Mouse (Mus musculus): ENCODE measurements around the gene 4930568D16Rik. TPM values are rescaled to one million over a fixed set of nuclear protein-coding genes. Genes with fewer than 3 reads are reported as not detected.
A peak's percentile ranks its signal among the peaks of the same experiment; 100 is the strongest.

Gene 4930568D16Rik
- polyA plus RNA-seq (2015; fragmentation: Nextera tagmentation; extraction: Ambion mirVana): not detected in 2 replicates

GRCm38 (mm10) chr2:35367629-35368028 is at the start of gene 4930568D16Rik:
TSS of gene 4930568D16Rik (minus strand) at chr2:35367729.
- Histone ChIP-seq H3K9me3 (peaks cover 4% of the 10 kb centered on the region; the same call in 1 of the 2 replicates), H3K36me3 (no peaks in the 10 kb centered on the region), H3K4me1 (0 out of 2 replicates have a peak, but pooled peaks cover 5% of the 10 kb centered on the region), H3K27me3 (replicated peaks) (no peaks in the 10 kb centered on the region), H3K27ac (replicated peaks) (no peak within 1 kb of the TSS), H3K9ac (no peak within 1 kb of the TSS), H3K4me3 (no peak within 1 kb of the TSS), H3K4me2 (no peak within 1 kb of the TSS)
- no peak for ATAC-seq (ENCODE audit: extremely low read depth, insufficient number of reproducible peaks, low FRiP score, low TSS enrichment)
- 25% methylated on average over 2 of the region's 2 CpGs for WGBS

- H3K27ac ChIP-seq (replicated peaks): peak overlapping the region; percentile 9
- 50% methylated on average over 1 of the region's 1 CpGs for WGBS
- no peaks in the 10 kb centered on the region for H3K27me3 ChIP-seq (replicated peaks)
- H3K36me3 ChIP-seq: peaks cover 43% of the 10 kb centered on the region
- no peak overlapping the region for H3K4me2 ChIP-seq
- H3K4me1 ChIP-seq: peaks cover 24% of the 10 kb centered on the region
- H3K9me3 ChIP-seq: peaks cover 12% of the 10 kb centered on the region
- H3K4me3 ChIP-seq: no peak overlapping the region
- no peak overlapping the region for H3K9ac ChIP-seq
- no peak for ATAC-seq (ENCODE audit: extremely low read depth, insufficient number of reproducible peaks, low FRiP score, low TSS enrichment)
These were observed 49.7 kb upstream of the 4930568D16Rik start for GRCm38 (mm10) chr2:35417231-35417630.

- Histone ChIP-seq H3K4me1 (peaks cover 24% of the 10 kb centered on the region), H3K9ac (no peak overlapping the region), H3K4me3 (no peak overlapping the region), H3K9me3 (peaks cover 12% of the 10 kb centered on the region), H3K36me3 (peaks cover 35% of the 10 kb centered on the region), H3K27ac (replicated peaks) (peak overlapping the region; percentile 9; the same call in 1 of the 2 replicates), H3K4me2 (no peak overlapping the region), H3K27me3 (replicated peaks) (no peaks in the 10 kb centered on the region)
- 68% methylated on average over 6 of the region's 6 CpGs for WGBS
- ATAC-seq (ENCODE audit: extremely low read depth, insufficient number of reproducible peaks, low FRiP score, low TSS enrichment): no peak
These were observed 48.9 kb upstream of the 4930568D16Rik start for GRCm38 (mm10) chr2:35416473-35416872.

- WGBS: 91% methylated on average over 3 of the region's 3 CpGs
- Histone ChIP-seq H3K36me3 (peaks cover 28% of the 10 kb centered on the region), H3K9me3 (0 out of 2 replicates have a peak, but pooled peaks cover 3% of the 10 kb centered on the region), H3K4me1 (peaks cover 37% of the 10 kb centered on the region), H3K9ac (no peak overlapping the region), H3K27ac (replicated peaks) (no peak overlapping the region), H3K4me3 (no peak overlapping the region), H3K27me3 (replicated peaks) (no peaks in the 10 kb centered on the region), H3K4me2 (no peak overlapping the region)
- no peak for ATAC-seq (ENCODE audit: extremely low read depth, insufficient number of reproducible peaks, low FRiP score, low TSS enrichment)
These were observed 45.3 kb upstream of the 4930568D16Rik start for GRCm38 (mm10) chr2:35412810-35413209.

GRCm38 (mm10) chr2:35412246-35412645 is 44.7 kb upstream of the 4930568D16Rik start:
- peaks cover 33% of the 10 kb centered on the region for H3K4me1 ChIP-seq
- ATAC-seq (ENCODE audit: extremely low read depth, insufficient number of reproducible peaks, low FRiP score, low TSS enrichment): no peak
- no peak overlapping the region for H3K4me3 ChIP-seq
- H3K9me3 ChIP-seq: 0 out of 2 replicates have a peak, but pooled peaks cover 3% of the 10 kb centered on the region
- peaks cover 34% of the 10 kb centered on the region for H3K36me3 ChIP-seq
- H3K27ac ChIP-seq (replicated peaks): no peak overlapping the region
- WGBS: 74% methylated on average over 2 of the region's 2 CpGs
- no peaks in the 10 kb centered on the region for H3K27me3 ChIP-seq (replicated peaks)
- H3K9ac ChIP-seq: no peak overlapping the region
- no peak overlapping the region for H3K4me2 ChIP-seq

GRCm38 (mm10) chr2:35411640-35412190 is 44.2 kb upstream of the 4930568D16Rik start:
- Histone ChIP-seq H3K4me2 (no peak overlapping the region), H3K27me3 (replicated peaks) (no peaks in the 10 kb centered on the region), H3K4me3 (no peak overlapping the region), H3K9me3 (0 out of 2 replicates have a peak, but pooled peaks cover 3% of the 10 kb centered on the region), H3K9ac (no peak overlapping the region), H3K4me1 (peaks cover 29% of the 10 kb centered on the region), H3K36me3 (peaks cover 39% of the 10 kb centered on the region), H3K27ac (replicated peaks) (no peak overlapping the region)
- WGBS: 59% methylated on average over 10 of the region's 10 CpGs
- no peak for ATAC-seq (ENCODE audit: extremely low read depth, insufficient number of reproducible peaks, low FRiP score, low TSS enrichment)

GRCm38 (mm10) chr2:35409466-35409865 is 41.9 kb upstream of the 4930568D16Rik start:
- H3K36me3 ChIP-seq: peaks cover 58% of the 10 kb centered on the region

GRCm38 (mm10) chr2:35408409-35409110 is 41.0 kb upstream of the 4930568D16Rik start:
- ATAC-seq (ENCODE audit: extremely low read depth, insufficient number of reproducible peaks, low FRiP score, low TSS enrichment): no peak
- Histone ChIP-seq H3K27me3 (replicated peaks) (no peaks in the 10 kb centered on the region), H3K9ac (no peak overlapping the region), H3K4me2 (no peak overlapping the region), H3K9me3 (0 out of 2 replicates have a peak, but pooled peaks cover 3% of the 10 kb centered on the region), H3K27ac (replicated peaks) (peak overlapping the region; percentile 50), H3K4me1 (peaks cover 19% of the 10 kb centered on the region), H3K4me3 (no peak overlapping the region), H3K36me3 (peaks cover 63% of the 10 kb centered on the region)
- 48% methylated on average over 5 of the region's 5 CpGs for WGBS

More at GRCm38 (mm10) chr2:35409466-35409865, 41.9 kb upstream of the 4930568D16Rik start:
- no peak for ATAC-seq (ENCODE audit: extremely low read depth, insufficient number of reproducible peaks, low FRiP score, low TSS enrichment)
- 78% methylated on average over 6 of the region's 6 CpGs for WGBS
- H3K4me1 ChIP-seq: peaks cover 28% of the 10 kb centered on the region
- H3K4me2 ChIP-seq: no peak overlapping the region
- H3K27ac ChIP-seq (replicated peaks): peak overlapping the region; percentile 50; the same call in 1 of the 2 replicates
- H3K9me3 ChIP-seq: 0 out of 2 replicates have a peak, but pooled peaks cover 3% of the 10 kb centered on the region
- H3K4me3 ChIP-seq: no peak overlapping the region
- H3K27me3 ChIP-seq (replicated peaks): no peaks in the 10 kb centered on the region
- no peak overlapping the region for H3K9ac ChIP-seq

GRCm38 (mm10) chr2:35407878-35408277 is 40.3 kb upstream of the 4930568D16Rik start:
- WGBS: 57% methylated on average over 7 of the region's 7 CpGs
- no peak overlapping the region for H3K4me2 ChIP-seq
- 0 out of 2 replicates have a peak, but pooled peaks cover 3% of the 10 kb centered on the region for H3K9me3 ChIP-seq
- H3K9ac ChIP-seq: no peak overlapping the region
- no peak overlapping the region for H3K4me3 ChIP-seq
- H3K36me3 ChIP-seq: peaks cover 64% of the 10 kb centered on the region
- H3K27me3 ChIP-seq (replicated peaks): no peaks in the 10 kb centered on the region
- H3K4me1 ChIP-seq: peaks cover 16% of the 10 kb centered on the region
- H3K27ac ChIP-seq (replicated peaks): peak overlapping the region; percentile 50
- ATAC-seq (ENCODE audit: extremely low read depth, insufficient number of reproducible peaks, low FRiP score, low TSS enrichment): no peak

- Histone ChIP-seq H3K9me3 (0 out of 2 replicates have a peak, but pooled peaks cover 3% of the 10 kb centered on the region), H3K36me3 (peaks cover 69% of the 10 kb centered on the region), H3K4me3 (no peak overlapping the region), H3K4me2 (no peak overlapping the region), H3K9ac (no peak overlapping the region), H3K27me3 (replicated peaks) (no peaks in the 10 kb centered on the region), H3K27ac (replicated peaks) (no peak overlapping the region), H3K4me1 (peaks cover 16% of the 10 kb centered on the region)
- no peak for ATAC-seq (ENCODE audit: extremely low read depth, insufficient number of reproducible peaks, low FRiP score, low TSS enrichment)
- WGBS: 82% methylated on average over 6 of the region's 6 CpGs
These were observed 39.7 kb upstream of the 4930568D16Rik start for GRCm38 (mm10) chr2:35407266-35407665.

- no peak for ATAC-seq (ENCODE audit: extremely low read depth, insufficient number of reproducible peaks, low FRiP score, low TSS enrichment)
- no peak overlapping the region for H3K27ac ChIP-seq (replicated peaks)
- H3K27me3 ChIP-seq (replicated peaks): no peaks in the 10 kb centered on the region
- peaks cover 16% of the 10 kb centered on the region for H3K4me1 ChIP-seq
- 82% methylated on average over 1 of the region's 1 CpGs for WGBS
- no peak overlapping the region for H3K4me3 ChIP-seq
- H3K4me2 ChIP-seq: no peak overlapping the region
- no peak overlapping the region for H3K9ac ChIP-seq
- 0 out of 2 replicates have a peak, but pooled peaks cover 3% of the 10 kb centered on the region for H3K9me3 ChIP-seq
- peaks cover 75% of the 10 kb centered on the region for H3K36me3 ChIP-seq
These were observed 39.1 kb upstream of the 4930568D16Rik start for GRCm38 (mm10) chr2:35406611-35407010.
